Mouse (Mus musculus): ENCODE results near the gene Agbl3.

Agbl3 gene

DNA sequence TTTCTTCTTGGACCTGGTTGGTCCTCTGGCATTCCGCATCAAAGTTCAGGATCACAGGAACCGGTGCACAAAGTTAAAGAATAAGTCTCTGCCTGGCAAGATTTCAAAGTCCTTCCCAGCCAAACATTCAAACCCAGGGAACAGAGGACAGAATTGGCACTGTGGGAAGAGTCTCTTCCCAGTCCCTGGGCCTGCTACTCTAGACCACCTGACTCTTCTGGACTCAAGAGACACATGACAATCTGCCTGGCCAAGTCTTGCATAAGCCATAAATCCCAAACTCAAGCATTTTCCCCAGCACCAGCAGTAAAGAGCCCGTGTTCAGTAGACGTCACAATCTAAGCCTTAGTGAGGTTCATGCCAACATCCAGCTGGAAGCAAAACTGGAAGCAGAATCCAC, 126.4 kb downstream of the Agbl3 start:
- no peak for DNase-seq (ENCODE audit: inconsistent ontology term)

DNA sequence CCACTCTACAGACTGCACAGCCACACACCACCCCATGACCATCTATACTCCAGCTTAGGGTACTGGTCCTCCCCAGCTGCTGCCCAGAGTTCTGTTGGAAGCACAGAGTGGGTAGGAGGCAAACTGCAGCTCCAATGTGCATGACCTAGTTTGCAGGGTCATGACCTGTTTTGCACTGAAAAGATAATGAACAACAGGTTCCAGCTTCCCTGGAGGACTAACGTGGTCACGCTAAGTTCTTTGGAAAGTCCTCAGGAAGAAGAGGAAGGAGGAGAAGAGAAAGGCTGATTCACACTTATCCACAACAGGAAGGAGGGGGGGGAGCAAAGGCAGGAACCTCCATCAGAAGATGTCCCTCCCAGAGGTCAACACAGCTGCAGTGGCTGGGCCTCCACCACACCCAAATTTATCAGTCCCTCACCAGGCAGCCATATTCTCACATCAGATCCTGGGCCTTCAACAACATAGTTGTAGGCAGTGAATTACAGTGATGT, 126.9 kb downstream of the Agbl3 start:
- no peak for DNase-seq (ENCODE audit: inconsistent ontology term)

DNA sequence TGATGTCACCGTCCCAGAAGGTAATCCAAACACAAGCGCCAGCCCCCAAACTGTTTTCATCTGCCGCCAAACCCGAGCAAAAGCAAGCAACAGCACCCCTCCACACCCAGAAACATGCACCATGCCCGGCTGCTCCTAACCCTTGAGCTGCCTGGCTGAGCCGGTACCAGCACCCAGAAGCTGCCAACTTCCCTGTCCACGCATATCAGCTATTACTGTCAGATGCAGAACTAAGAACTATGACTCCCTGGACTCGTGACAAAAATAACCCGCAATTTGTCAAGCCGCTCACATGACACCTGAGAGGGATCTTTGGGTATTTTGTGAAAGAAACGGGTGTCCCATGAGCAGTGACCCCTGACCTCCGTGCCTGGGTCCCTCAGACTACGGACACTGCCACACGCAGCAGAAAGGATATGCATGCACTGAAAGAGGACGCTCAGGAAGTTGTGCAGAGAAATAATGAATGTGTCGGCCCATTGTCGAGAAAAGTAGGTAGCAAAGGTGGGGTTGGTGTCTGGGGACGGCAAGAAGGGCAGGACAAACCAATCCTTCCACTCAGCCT, 127.5 kb downstream of the Agbl3 start:
- no peak for DNase-seq (ENCODE audit: inconsistent ontology term)
